Mouse (Mus musculus) lung, postnatal 0 days (tissue): Measurements from ENCODE around the gene Aifm3. TPM values are rescaled to one million over a fixed set of nuclear protein-coding genes. Genes with fewer than 3 reads are reported as not detected.

ENCODE experiments used
- ATAC-seq: fragments of 200-750 bp; cut with Nextera tagmentation; 2 replicates; pipeline ENCODE4 v1.8.0; 2017; ENCODE audit warnings: moderate library complexity
- DNase-seq: peaks from one replicate; pipeline ENCODE4 v3.0.0-alpha.2; 2016; ENCODE audit warnings: low spot score
- H3K27ac ChIP-seq: fragments of 300-500 bp; sonication (generic); 2 replicates; pipeline ENCODE4 v1.5.1; 2014; ENCODE audit warnings: antibody characterized with exemption, mild to moderate bottlenecking, low read length, mixed read lengths
- H3K27me3 ChIP-seq: fragments of 300-500 bp; sonication (generic); replicated peaks from 2 replicates; pipeline ENCODE4 v1.6.1; 2014; ENCODE audit warnings: low read length, mixed read lengths; ENCODE audit not compliant: insufficient read depth
- H3K36me3 ChIP-seq: fragments of 300-500 bp; sonication (generic); 2 replicates; pipeline ENCODE4 v1.6.1; 2014; ENCODE audit warnings: low read length, mixed read lengths; ENCODE audit not compliant: insufficient read depth
- H3K4me1 ChIP-seq: fragments of 300-500 bp; sonication (generic); 2 replicates; pipeline ENCODE4 v1.6.1; 2014; ENCODE audit warnings: antibody characterized with exemption, low read depth, low read length, mixed read lengths; ENCODE audit not compliant: insufficient read depth
- H3K4me2 ChIP-seq: fragments of 300-500 bp; sonication (generic); replicated peaks from 2 replicates; pipeline ENCODE4 v1.6.1; 2014; ENCODE audit warnings: low read depth, mild to moderate bottlenecking, low read length, moderate library complexity, mixed read lengths
- H3K4me3 ChIP-seq: fragments of 300-500 bp; sonication (generic); 2 replicates; pipeline ENCODE4 v1.5.1; 2014; ENCODE audit warnings: low read depth, low read length
- H3K9ac ChIP-seq: fragments of 300-500 bp; sonication (generic); replicated peaks from 2 replicates; pipeline ENCODE4 v1.6.1; 2014; ENCODE audit warnings: low read depth, mild to moderate bottlenecking
- H3K9me3 ChIP-seq: fragments of 300-500 bp; sonication (generic); 2 replicates; pipeline ENCODE4 v1.6.1; 2016; ENCODE audit warnings: low read length, mixed read lengths
- CTCF ChIP-seq: IDR thresholded peaks from 2 replicates; pipeline ENCODE4 v1.5.1; 2016; ENCODE audit warnings: antibody characterized with exemption, mild to moderate bottlenecking
- EP300 ChIP-seq: IDR thresholded peaks from 2 replicates; pipeline ENCODE4 v1.6.1; 2016; ENCODE audit warnings: antibody characterized with exemption, mild to moderate bottlenecking, control low read depth
- WGBS: fragments of 180-500 bp; shearing (Covaris S2); extraction: QIAGEN DNeasy Blood & Tissue Kit; methylation state at CpG from one replicate; pipeline ENCODE4 v1.1.7; 2014; 5-methylcytosine and 5-hydroxymethylcytosine counted together
- polyA plus RNA-seq: library from polyadenylated mRNA; unstranded; fragments of >200 nt; fragmentation: Nextera tagmentation; extraction: Ambion mirVana; gene quantifications from 2 replicates; pipeline ENCODE4 v1.2.1, GENCODE M21; 2015

The Aifm3 gene
- polyA plus RNA-seq, 1 experiment from 2014 or later = 2.8 TPM

DNA sequence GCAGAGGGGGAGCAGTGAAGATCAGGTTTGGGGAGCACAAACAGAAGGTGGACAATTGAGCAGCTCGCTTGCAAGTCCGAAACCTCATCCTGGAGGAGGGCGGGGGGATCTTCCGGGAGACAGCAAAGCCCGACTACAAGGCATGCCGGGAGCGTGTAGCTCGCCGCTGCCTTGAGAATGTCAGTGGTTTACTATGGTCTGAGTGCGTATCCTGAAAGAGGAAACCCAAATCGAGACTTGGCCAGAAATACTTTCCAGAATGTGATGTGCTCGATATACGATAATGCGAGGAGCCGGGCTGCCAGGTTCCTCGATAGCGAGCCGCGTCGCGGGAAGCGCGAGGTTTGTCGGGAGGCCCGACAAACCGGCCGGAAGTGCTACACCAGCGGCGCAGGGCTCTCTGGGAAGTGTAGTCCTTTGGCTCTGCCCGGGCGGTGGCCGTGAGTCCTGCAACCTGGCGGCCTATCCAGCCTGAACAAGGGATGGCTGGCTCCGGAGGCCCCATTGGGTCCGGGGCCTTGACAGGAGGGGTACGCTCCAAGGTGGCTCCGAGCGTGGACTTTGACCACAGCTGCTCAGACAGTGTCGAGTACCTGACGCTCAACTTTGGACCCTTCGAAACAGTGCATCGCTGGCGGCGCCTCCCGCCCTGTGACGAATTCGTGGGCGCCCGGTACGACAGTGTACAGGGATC, 19.3 kb downstream of the Aifm3 start, which contains the start of gene Lztr1:
Gene Lztr1 (plus strand): TSS at position 143 of the 694 bp plus-strand sequence.
- peak within 1 kb of the TSS; percentile 70 for H3K4me2 ChIP-seq
- under 1% methylated on average over 50 of the region's 50 CpGs for WGBS
- no peaks in the 10 kb centered on the region for H3K27me3 ChIP-seq
- H3K9me3 ChIP-seq = no peaks in the 10 kb centered on the region
- peaks cover 10% of the 10 kb centered on the region; the same call in 1 of the 2 replicates for H3K4me1 ChIP-seq
- peak; percentile 95 for ATAC-seq
- H3K27ac ChIP-seq = peak within 1 kb of the TSS; percentile 76
- TF ChIP-seq CTCF (peak; percentile 25), EP300 (no peak)
- peak; percentile 94 for DNase-seq
- peak within 1 kb of the TSS; percentile 64 for H3K9ac ChIP-seq
- peaks cover 13% of the 10 kb centered on the region; the same call in 1 of the 2 replicates for H3K36me3 ChIP-seq
- H3K4me3 ChIP-seq = peak within 1 kb of the TSS; percentile 73

DNA sequence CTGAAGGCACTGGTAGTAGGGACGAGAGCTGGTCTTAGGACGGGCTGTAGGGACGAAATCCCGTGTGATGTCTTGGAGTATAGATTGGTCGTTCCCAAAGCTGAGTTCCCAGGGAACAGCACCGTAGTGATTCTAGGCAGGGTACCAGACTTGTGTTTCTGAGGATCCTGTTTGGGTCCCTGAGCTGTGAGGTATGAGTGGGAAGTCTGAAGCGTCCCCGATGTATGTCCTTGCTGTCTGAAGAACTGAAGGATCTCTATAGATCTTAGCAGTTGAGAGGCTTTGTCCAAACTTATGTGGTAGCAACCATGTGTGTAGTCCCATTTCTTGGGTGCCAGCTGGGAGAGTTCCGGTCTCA, 19.8 kb downstream of the Aifm3 start:
- Histone ChIP-seq H3K9me3 (no peaks in the 10 kb centered on the region), H3K9ac (peak overlapping the region; percentile 64), H3K36me3 (peaks cover 13% of the 10 kb centered on the region; the same call in 1 of the 2 replicates), H3K27me3 (no peaks in the 10 kb centered on the region), H3K4me2 (peak overlapping the region; percentile 70), H3K27ac (peak overlapping the region; percentile 76; the same call in 1 of the 2 replicates), H3K4me1 (peaks cover 10% of the 10 kb centered on the region; the same call in 1 of the 2 replicates), H3K4me3 (peak overlapping the region; percentile 73)
- no peak for ATAC-seq
- WGBS = 6% methylated on average over 9 of the region's 9 CpGs
- no peak for TF ChIP-seq CTCF
- TF ChIP-seq EP300 = no peak
- DNase-seq = no peak

DNA sequence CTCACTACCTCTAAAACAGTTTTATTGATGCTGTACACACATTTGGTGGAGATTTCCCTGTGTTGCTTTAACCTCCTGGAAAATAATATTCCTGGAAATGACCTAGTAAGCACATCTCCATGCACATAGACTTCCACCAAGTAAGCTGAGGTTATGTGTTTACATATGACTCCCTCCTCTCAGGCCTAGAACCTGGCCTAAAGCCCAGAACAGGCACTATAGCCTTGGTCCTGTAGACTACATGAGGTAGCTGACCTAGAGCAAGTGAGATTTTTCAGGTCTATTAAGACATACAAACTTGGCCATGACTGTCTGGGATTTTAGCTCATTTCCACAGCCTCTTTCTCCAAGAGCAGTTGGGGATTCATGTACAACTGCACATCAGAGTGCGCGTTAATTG, 20.7 kb downstream of the Aifm3 start:
- 0 out of 2 replicates have a peak overlapping the region, but pooled peaks have one; percentile 76 for H3K27ac ChIP-seq
- H3K4me1 ChIP-seq = peaks cover 10% of the 10 kb centered on the region; the same call in 1 of the 2 replicates
- WGBS = 87% methylated on average over 2 of the region's 2 CpGs
- peak overlapping the region; percentile 70 for H3K4me2 ChIP-seq
- H3K9ac ChIP-seq = no peak overlapping the region
- H3K9me3 ChIP-seq = no peaks in the 10 kb centered on the region
- ATAC-seq (peak; percentile 51), DNase-seq (peak; percentile 73)
- TF ChIP-seq CTCF = no peak
- no peak for TF ChIP-seq EP300
- peaks cover 13% of the 10 kb centered on the region; the same call in 1 of the 2 replicates for H3K36me3 ChIP-seq
- H3K4me3 ChIP-seq = no peak overlapping the region
- H3K27me3 ChIP-seq = no peaks in the 10 kb centered on the region

DNA sequence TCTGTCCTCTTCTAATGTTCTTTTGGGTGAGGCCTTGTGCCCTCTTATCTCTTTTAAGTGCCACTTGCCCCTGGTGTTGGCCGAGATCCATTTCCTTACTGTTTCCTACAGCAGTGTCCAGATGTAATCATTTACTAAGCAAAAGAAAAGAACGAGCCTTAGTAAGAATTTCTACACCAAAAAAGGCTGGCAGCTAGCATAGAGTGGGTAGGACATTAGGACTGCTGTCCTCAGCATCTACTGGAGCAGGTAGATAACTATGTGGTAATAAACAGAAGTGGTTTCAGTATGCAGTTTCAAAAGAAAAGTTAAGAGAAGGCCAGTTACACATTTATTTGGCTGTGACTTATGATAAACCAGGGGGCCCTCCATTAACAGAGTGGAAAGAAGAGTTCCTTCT, 21.3 kb downstream of the Aifm3 start:
- Histone ChIP-seq H3K4me1 (peaks cover 10% of the 10 kb centered on the region; the same call in 1 of the 2 replicates), H3K4me2 (no peak overlapping the region), H3K9ac (no peak overlapping the region), H3K27ac (no peak overlapping the region), H3K4me3 (no peak overlapping the region), H3K36me3 (peaks cover 17% of the 10 kb centered on the region; the same call in 1 of the 2 replicates), H3K9me3 (no peaks in the 10 kb centered on the region), H3K27me3 (no peaks in the 10 kb centered on the region)
- peak; percentile 39 for ATAC-seq
- WGBS = 38% methylated on average over 2 of the region's 2 CpGs
- peak; percentile 57 for DNase-seq
- TF ChIP-seq CTCF = no peak
- peak; percentile 16; the same call in 1 of the 2 replicates for TF ChIP-seq EP300

DNA sequence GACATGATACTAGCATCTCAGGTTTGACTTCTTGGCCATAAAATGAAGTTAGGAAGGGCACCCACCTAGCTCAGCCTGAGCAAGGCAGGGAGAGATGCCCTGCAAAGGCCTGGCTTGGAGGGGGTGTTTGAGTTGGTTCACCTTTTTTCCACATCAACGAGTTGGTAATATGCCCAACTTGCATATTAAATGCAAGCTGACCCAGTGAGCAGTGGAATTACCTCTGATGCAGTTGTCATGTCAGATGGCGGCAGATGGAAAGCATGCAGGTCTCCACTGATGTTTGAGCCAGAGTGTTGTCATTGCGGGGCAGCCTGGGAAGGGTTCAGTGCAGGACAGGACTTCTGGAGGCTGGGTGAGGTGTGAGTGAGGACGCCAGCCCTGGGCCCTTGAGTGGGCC, 22.0 kb downstream of the Aifm3 start:
- WGBS = 90% methylated on average over 4 of the region's 4 CpGs
- H3K27ac ChIP-seq = no peak overlapping the region
- DNase-seq (no peak), ATAC-seq (no peak)
- H3K9ac ChIP-seq = no peak overlapping the region
- H3K27me3 ChIP-seq = no peaks in the 10 kb centered on the region
- no peak overlapping the region for H3K4me2 ChIP-seq
- H3K4me1 ChIP-seq = peaks cover 10% of the 10 kb centered on the region; the same call in 1 of the 2 replicates
- H3K36me3 ChIP-seq = peaks cover 18% of the 10 kb centered on the region; the same call in 1 of the 2 replicates
- no peak for TF ChIP-seq CTCF
- H3K4me3 ChIP-seq = no peak overlapping the region
- no peaks in the 10 kb centered on the region for H3K9me3 ChIP-seq

DNA sequence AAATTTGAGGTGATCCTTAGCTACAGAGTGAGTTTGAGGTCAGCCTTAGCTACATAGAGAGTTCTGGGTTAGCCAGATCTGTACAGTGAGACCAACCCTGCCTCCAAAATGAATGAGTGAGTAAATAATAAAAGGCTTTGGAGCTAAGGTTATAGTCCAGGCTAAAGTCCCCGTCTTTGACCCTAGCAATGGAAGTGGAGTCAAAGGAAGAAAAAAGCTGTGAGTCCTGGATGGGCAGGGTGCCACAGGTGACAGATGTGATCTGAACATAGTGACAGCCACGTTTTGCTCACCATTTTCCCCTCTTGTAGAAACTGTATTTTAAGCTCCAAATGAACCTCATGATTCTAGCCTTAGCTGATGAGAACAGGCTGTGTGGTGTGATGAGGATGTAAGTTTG, 29.5 kb downstream of the Aifm3 start:
- Histone ChIP-seq H3K4me1 (no peaks in the 10 kb centered on the region), H3K27me3 (no peaks in the 10 kb centered on the region), H3K36me3 (peaks cover 40% of the 10 kb centered on the region), H3K4me2 (no peak overlapping the region), H3K9me3 (no peaks in the 10 kb centered on the region), H3K9ac (no peak overlapping the region), H3K27ac (no peak overlapping the region), H3K4me3 (no peak overlapping the region)
- DNase-seq (no peak), ATAC-seq (no peak)
- TF ChIP-seq CTCF (no peak), EP300 (no peak)
- WGBS = 88% methylated on average over 2 of the region's 2 CpGs
